Mouse (Mus musculus) lung, postnatal 0 days (tissue): Measurements from ENCODE around the gene Glis1.

Experiments used
- CTCF ChIP-seq: IDR thresholded peaks from 2 replicates; pipeline ENCODE4 v1.5.1; 2016; ENCODE audit warnings: antibody characterized with exemption, mild to moderate bottlenecking
- EP300 ChIP-seq: IDR thresholded peaks from 2 replicates; pipeline ENCODE4 v1.6.1; 2016; ENCODE audit warnings: antibody characterized with exemption, mild to moderate bottlenecking, control low read depth

- no peak; the same call in 1 of the 2 replicates for TF ChIP-seq CTCF
- TF ChIP-seq EP300: no peak
Observed at GRCm38 (mm10) chr4:107435238-107435946, 1.0 kb downstream of the Glis1 start.
